Mouse (Mus musculus) forebrain, embryonic 13.5 days (tissue): ENCODE measurements around the gene Cfap43. TPM values are rescaled to one million over a fixed set of nuclear protein-coding genes. Genes with fewer than 3 reads are reported as not detected.
A peak's percentile ranks its signal among the peaks of the same experiment; 100 is the strongest.

Experiments used
- ATAC-seq: fragments of 200-750 bp; cut with Nextera tagmentation; 2 replicates; pipeline ENCODE4 v1.8.0; 2017
- H3K27ac ChIP-seq: fragments of 300-500 bp; sonication (generic); 2 replicates; pipeline ENCODE4 v1.5.1; 2015; ENCODE audit warnings: inconsistent platforms, mild to moderate bottlenecking, moderate library complexity
- H3K27me3 ChIP-seq: fragments of 300-500 bp; sonication (generic); 2 replicates; pipeline ENCODE4 v1.6.1; 2015; ENCODE audit warnings: mild to moderate bottlenecking, inconsistent platforms
- H3K36me3 ChIP-seq: fragments of 300-500 bp; sonication (generic); 2 replicates; pipeline ENCODE4 v1.6.1; 2015; ENCODE audit warnings: mild to moderate bottlenecking, inconsistent platforms; ENCODE audit not compliant: poor library complexity, severe bottlenecking
- H3K4me1 ChIP-seq: fragments of 300-500 bp; sonication (generic); 2 replicates; pipeline ENCODE4 v1.6.1; 2015; ENCODE audit warnings: inconsistent platforms
- H3K4me2 ChIP-seq: fragments of 300-500 bp; sonication (generic); 2 replicates; pipeline ENCODE4 v1.6.1; 2015; ENCODE audit warnings: inconsistent platforms, mild to moderate bottlenecking, moderate library complexity
- H3K4me3 ChIP-seq: fragments of 300-500 bp; sonication (generic); 2 replicates; pipeline ENCODE4 v1.5.1; 2015; ENCODE audit warnings: mild to moderate bottlenecking, inconsistent platforms
- H3K9ac ChIP-seq: fragments of 300-500 bp; sonication (generic); 2 replicates; pipeline ENCODE4 v1.6.1; 2015; ENCODE audit warnings: mild to moderate bottlenecking, inconsistent platforms
- H3K9me3 ChIP-seq: fragments of 300-500 bp; sonication (generic); replicated peaks from 2 replicates; pipeline ENCODE4 v1.6.1; 2016; ENCODE audit warnings: inconsistent platforms
- WGBS: fragments of 180-500 bp; shearing (Covaris S2); methylation state at CpG from one replicate; pipeline ENCODE4 v1.1.7; 2015; 5-methylcytosine and 5-hydroxymethylcytosine counted together
- polyA plus RNA-seq: library from polyadenylated mRNA; unstranded; fragments of >200 nt; fragmentation: Nextera tagmentation; extraction: Ambion mirVana; gene quantifications from 2 replicates; pipeline ENCODE4 v1.2.1, GENCODE M21; 2015

Cfap43 gene
- polyA plus RNA-seq, 1 experiment from 2014 or later: 0.66 TPM

DNA sequence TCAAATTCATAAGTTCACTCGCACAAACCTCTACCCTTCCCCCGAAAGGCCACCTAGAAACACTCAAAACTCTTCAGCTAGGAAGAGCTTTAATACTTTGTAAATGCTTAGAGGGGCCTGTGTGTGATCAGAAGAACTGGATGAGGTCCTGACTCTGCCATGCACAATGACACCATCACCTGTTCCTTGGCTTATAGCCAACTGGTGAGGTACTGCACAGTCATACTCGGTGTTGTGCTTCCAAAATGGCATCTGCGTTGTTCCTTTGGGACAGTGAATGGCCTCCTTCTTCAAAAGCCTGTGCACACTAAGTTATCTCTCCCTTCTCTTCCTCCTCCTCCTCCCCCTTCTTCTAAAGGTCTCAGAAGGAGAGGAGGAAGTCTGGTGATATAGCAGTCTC lies 8.3 kb downstream of the Cfap43 start:
- Histone ChIP-seq H3K27me3 (no peaks in the 10 kb centered on the region), H3K9ac (no peak overlapping the region), H3K4me2 (no peak overlapping the region), H3K4me3 (no peak overlapping the region), H3K9me3 (no peaks in the 10 kb centered on the region), H3K4me1 (peaks cover 38% of the 10 kb centered on the region), H3K36me3 (no peaks in the 10 kb centered on the region), H3K27ac (no peak overlapping the region)
- no peak for ATAC-seq
- 89% methylated on average over 4 of the region's 4 CpGs for WGBS

DNA sequence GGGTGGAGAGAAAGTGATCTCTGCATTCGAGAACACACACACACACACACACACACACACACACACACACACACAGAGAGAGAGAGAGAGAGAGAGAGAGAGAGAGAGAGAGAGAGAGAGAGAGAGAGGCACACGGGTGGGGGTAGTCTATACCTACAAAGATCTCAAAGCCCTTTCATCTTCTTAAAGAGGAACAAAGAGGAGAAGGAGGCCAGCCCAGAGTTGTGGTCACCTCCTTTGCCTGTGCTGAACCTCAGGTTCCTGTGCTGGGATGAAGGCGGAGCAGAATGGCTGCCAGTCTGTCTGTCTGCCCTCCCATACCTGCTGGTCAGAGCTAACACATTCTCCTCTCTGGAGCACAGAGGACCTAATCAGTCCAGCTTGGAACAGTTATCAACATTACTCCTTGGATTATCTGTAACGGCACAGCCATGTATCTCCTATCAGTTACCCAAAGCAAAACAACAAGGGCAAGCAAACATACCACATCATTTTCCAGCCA lies 8.9 kb downstream of the Cfap43 start:
- Histone ChIP-seq H3K4me2 (peak overlapping the region; percentile 63), H3K27me3 (no peaks in the 10 kb centered on the region), H3K4me3 (no peak overlapping the region), H3K9me3 (no peaks in the 10 kb centered on the region), H3K4me1 (peaks cover 37% of the 10 kb centered on the region), H3K27ac (peak overlapping the region; percentile 95), H3K9ac (no peak overlapping the region), H3K36me3 (no peaks in the 10 kb centered on the region)
- peak; percentile 32; the same call in 1 of the 2 replicates for ATAC-seq
- WGBS: 47% methylated on average over 3 of the region's 4 CpGs

- ATAC-seq: peak; percentile 86
- peak overlapping the region; percentile 63 for H3K4me2 ChIP-seq
- H3K27ac ChIP-seq: peak overlapping the region; percentile 95
- no peaks in the 10 kb centered on the region for H3K36me3 ChIP-seq
- H3K27me3 ChIP-seq: no peaks in the 10 kb centered on the region
- peak overlapping the region; percentile 35 for H3K4me3 ChIP-seq
- H3K9me3 ChIP-seq: no peaks in the 10 kb centered on the region
- H3K4me1 ChIP-seq: peaks cover 38% of the 10 kb centered on the region
- H3K9ac ChIP-seq: peak overlapping the region; percentile 74
- WGBS: 0% methylated on average over 10 of the region's 10 CpGs
These were observed 9.5 kb downstream of the Cfap43 start for GRCm38 (mm10) chr19:47909387-47910116.

DNA sequence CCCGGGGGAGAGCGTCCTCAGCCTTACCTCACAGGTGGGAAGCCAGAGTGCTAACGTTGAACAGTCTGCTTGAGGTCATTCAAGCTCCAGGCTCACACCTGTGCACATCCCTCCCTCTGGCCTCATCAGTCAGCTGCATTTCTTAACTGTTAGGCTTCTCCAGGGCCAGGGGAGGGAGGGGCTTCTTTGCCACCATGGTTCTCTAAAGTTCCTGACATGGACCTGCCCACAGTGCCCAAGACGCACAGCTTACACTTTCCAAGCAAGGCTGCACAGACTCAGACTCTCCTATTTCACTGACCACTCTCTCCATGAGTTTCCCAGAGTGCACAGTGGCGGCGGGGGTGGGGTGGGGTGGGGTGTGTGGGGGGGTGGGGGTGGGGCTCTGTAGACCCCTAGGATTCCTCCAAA lies 10.1 kb downstream of the Cfap43 start:
- WGBS: 23% methylated on average over 6 of the region's 6 CpGs
- Histone ChIP-seq H3K4me1 (peaks cover 38% of the 10 kb centered on the region), H3K27ac (peak overlapping the region; percentile 95), H3K36me3 (no peaks in the 10 kb centered on the region), H3K4me3 (peak overlapping the region; percentile 35), H3K4me2 (peak overlapping the region; percentile 63), H3K9ac (peak overlapping the region; percentile 74), H3K9me3 (no peaks in the 10 kb centered on the region), H3K27me3 (no peaks in the 10 kb centered on the region)
- no peak; the same call in none of the 2 replicates for ATAC-seq

GRCm38 (mm10) chr19:47907596-47907995 lies 11.5 kb downstream of the Cfap43 start:
- no peak for ATAC-seq
- no peaks in the 10 kb centered on the region for H3K27me3 ChIP-seq
- no peaks in the 10 kb centered on the region for H3K36me3 ChIP-seq
- peaks cover 45% of the 10 kb centered on the region for H3K4me1 ChIP-seq
- no peak overlapping the region for H3K4me2 ChIP-seq
- H3K27ac ChIP-seq: no peak overlapping the region
- no peak overlapping the region for H3K4me3 ChIP-seq
- 93% methylated on average over 9 of the region's 9 CpGs for WGBS
- H3K9me3 ChIP-seq: no peaks in the 10 kb centered on the region
- H3K9ac ChIP-seq: no peak overlapping the region

DNA sequence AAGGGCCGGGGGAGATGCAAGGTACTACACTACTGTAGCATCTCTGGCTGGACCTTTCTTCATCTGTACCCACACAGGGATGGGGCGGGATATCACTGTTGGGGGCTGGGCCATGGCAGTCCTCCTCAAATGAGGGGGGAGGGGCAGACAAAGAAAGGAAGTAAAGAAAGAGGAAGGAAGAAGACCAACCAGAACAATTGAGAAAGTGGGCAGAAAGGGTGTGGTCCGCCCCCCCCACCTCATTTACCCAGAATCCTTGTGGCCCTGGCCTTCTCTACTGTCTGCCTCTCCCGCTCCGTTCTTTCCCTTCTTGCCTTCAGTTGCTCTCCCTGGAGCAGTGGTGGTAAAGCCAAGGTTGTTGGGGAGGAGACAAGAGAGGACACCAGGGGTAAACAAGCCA lies 13.5 kb downstream of the Cfap43 start:
- 90% methylated on average over 5 of the region's 5 CpGs for WGBS
- Histone ChIP-seq H3K9ac (no peak overlapping the region), H3K36me3 (no peaks in the 10 kb centered on the region), H3K4me1 (peaks cover 36% of the 10 kb centered on the region), H3K27ac (no peak overlapping the region; the same call in 1 of the 2 replicates), H3K4me2 (no peak overlapping the region), H3K4me3 (no peak overlapping the region), H3K27me3 (no peaks in the 10 kb centered on the region), H3K9me3 (no peaks in the 10 kb centered on the region)
- no peak for ATAC-seq

DNA sequence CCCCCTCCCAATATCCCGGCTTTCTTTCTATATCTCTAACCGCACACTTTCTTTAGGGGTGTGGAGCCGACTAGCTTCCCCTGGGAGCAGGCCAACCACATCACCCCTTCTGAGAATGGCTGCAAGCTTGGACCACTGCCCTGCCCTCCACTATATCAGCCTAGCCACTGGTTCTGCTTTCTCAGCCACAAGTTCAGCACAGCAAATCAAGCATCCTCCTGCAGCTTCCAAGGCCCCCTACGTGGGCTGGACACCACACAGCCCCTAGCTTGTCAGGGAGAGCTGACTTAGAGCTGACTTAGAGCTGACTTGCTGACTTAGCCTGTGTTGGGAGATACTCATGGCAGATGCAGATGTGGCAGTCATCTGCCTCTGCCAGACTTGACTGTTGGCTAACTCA lies 14.0 kb downstream of the Cfap43 start:
- Histone ChIP-seq H3K9me3 (no peaks in the 10 kb centered on the region), H3K36me3 (no peaks in the 10 kb centered on the region), H3K4me3 (no peak overlapping the region), H3K4me2 (no peak overlapping the region), H3K27me3 (no peaks in the 10 kb centered on the region), H3K27ac (no peak overlapping the region), H3K9ac (no peak overlapping the region), H3K4me1 (peaks cover 30% of the 10 kb centered on the region)
- ATAC-seq: no peak
- WGBS: 90% methylated on average over 4 of the region's 4 CpGs

- peak; percentile 31; the same call in 1 of the 2 replicates for ATAC-seq
- 54% methylated on average over 4 of the region's 4 CpGs for WGBS
These were observed 15.4 kb downstream of the Cfap43 start for GRCm38 (mm10) chr19:47903679-47904078.

DNA sequence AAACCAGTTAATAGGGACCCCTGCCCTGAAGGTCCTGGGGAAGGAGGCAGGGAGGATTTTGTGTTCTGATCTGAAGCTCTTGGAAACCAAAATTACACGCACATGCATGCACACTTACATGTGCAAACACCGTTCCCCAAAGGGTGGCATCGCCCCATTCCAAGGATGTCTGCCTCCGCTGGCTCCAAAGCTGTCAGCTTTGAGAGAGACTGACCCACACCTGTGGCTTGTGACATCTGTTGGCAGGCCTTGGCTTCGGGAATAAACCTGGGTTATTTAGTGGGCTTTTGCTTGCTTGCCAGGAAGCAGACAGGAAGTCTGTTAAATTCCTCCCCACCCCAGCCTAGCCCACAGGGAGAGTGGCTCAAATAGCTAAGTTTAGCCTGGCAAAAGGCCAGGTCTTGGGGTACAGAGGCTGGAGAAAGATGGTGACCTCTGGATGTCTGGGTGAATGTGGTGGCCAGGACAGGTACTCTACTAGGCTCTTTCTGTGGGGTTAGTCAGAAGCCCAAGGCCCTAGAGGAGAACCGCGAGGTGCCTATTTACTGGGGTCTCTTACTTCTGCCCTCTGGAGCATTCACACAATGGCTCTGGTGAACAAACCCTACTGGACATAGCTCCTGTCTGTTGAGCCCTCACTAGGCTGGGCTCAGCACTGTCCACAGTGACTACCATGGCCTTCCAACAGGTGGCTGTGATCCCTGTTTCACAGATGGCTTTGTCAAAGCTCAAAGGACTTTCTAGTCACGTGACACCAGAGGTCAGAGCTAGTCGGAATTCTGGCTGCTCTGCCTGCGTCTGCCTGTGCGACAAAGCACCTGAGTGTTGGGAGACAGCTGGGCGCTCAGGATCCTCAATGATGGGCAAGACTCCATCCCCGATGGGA lies 16.5 kb downstream of the Cfap43 start:
- Histone ChIP-seq H3K4me1 (peaks cover 12% of the 10 kb centered on the region; the same call in 1 of the 2 replicates), H3K27me3 (no peaks in the 10 kb centered on the region), H3K9ac (no peak overlapping the region), H3K9me3 (no peaks in the 10 kb centered on the region), H3K36me3 (peaks cover 3% of the 10 kb centered on the region), H3K27ac (no peak overlapping the region; the same call in 1 of the 2 replicates), H3K4me2 (no peak overlapping the region), H3K4me3 (no peak overlapping the region)
- ATAC-seq: no peak
- WGBS: 76% methylated on average over 13 of the region's 13 CpGs

More at GRCm38 (mm10) chr19:47903679-47904078, 15.4 kb downstream of the Cfap43 start:
- Histone ChIP-seq H3K27ac (no peak overlapping the region), H3K27me3 (no peaks in the 10 kb centered on the region), H3K9me3 (no peaks in the 10 kb centered on the region), H3K36me3 (no peaks in the 10 kb centered on the region), H3K9ac (no peak overlapping the region), H3K4me1 (peaks cover 16% of the 10 kb centered on the region), H3K4me3 (no peak overlapping the region), H3K4me2 (no peak overlapping the region)

DNA sequence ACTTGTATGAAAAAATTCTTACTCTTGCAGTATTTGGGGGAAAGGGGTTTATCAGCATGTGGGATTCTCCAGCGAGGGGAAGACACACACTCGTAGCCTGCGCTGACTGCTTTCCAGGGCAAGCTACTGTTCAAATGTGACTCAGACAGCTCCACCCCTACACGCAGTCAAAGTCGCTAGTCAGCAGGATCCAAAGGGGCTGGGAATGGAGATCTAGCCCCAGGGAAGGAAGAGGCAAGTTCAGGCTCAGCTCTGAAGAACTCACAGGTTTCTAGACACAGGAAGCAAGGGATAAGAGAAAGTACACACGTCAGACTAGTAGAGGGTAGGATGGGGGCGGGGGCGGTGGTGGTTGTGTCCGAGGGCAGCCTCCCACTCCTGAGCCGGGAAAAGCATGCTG lies 18.5 kb downstream of the Cfap43 start:
- WGBS: 86% methylated on average over 10 of the region's 10 CpGs
- Histone ChIP-seq H3K9ac (no peak overlapping the region), H3K9me3 (no peaks in the 10 kb centered on the region), H3K27ac (no peak overlapping the region), H3K27me3 (no peaks in the 10 kb centered on the region), H3K4me2 (no peak overlapping the region), H3K36me3 (peaks cover 23% of the 10 kb centered on the region), H3K4me1 (peaks cover 12% of the 10 kb centered on the region; the same call in 1 of the 2 replicates), H3K4me3 (no peak overlapping the region)
- ATAC-seq: no peak

- no peak overlapping the region for H3K9ac ChIP-seq
- no peak overlapping the region for H3K4me2 ChIP-seq
- no peak overlapping the region for H3K27ac ChIP-seq
- ATAC-seq: no peak
- 63% methylated on average over 6 of the region's 6 CpGs for WGBS
- no peaks in the 10 kb centered on the region for H3K27me3 ChIP-seq
- H3K36me3 ChIP-seq: peaks cover 29% of the 10 kb centered on the region
- H3K9me3 ChIP-seq: no peaks in the 10 kb centered on the region
- H3K4me3 ChIP-seq: no peak overlapping the region
- H3K4me1 ChIP-seq: peaks cover 7% of the 10 kb centered on the region; the same call in 1 of the 2 replicates
These were observed 19.1 kb downstream of the Cfap43 start for GRCm38 (mm10) chr19:47900012-47900411.
